Mouse (Mus musculus) megakaryocyte-erythroid progenitor cell, adult 5-6 weeks (primary cell): ENCODE results near the gene Olfr1148. TPM values are rescaled to one million over a fixed set of nuclear protein-coding genes. Genes with fewer than 3 reads are reported as not detected.

Source experiments
- ATAC-seq: replicated peaks from 2 replicates; pipeline ENCODE4 v1.8.0; 2016; ENCODE audit warnings: mild to moderate bottlenecking, inconsistent platforms; ENCODE audit not compliant: severe bottlenecking, poor library complexity, low FRiP score, low TSS enrichment
- total RNA-seq, 2 experiments: library from RNA; stranded (forward) in 1 of 2; stranded (reverse) in 1 of 2; fragments of 200-1000, 215-1000 nt in 1 of 2; fragments of >200 nt in 1 of 2; fragmentation: Nextera tagmentation in 1 of 2; gene quantifications; 2 replicates each; pipeline ENCODE4 v1.2.3; 2014 to 2017

Olfr1148 gene
- total RNA-seq (2014; fragmentation: Nextera tagmentation) (not detected in 2 replicates), total RNA-seq (2017) (not detected in 2 replicates)

DNA sequence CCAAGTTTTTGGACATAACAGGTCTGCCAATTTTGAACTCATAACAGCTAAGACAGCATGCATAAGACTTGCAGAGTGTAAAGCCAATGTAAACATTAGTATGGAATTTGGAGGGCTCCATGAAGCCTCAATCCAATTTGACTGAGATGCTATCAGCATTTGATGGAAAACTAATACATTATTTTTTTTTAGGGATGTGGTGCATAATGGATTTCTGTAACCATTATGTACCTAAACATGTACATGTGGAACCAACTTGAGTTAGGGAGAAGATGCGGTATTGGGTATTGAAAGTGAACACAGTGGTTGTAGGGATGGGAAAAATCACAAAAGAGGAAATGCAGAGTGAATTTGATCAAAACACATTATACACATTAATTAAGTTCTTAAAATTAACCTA lies at the start of gene Olfr1148:
TSS of gene Olfr1148 (plus strand) at position 301 of the 400 bp plus-strand sequence.
- ATAC-seq = no peak

DNA sequence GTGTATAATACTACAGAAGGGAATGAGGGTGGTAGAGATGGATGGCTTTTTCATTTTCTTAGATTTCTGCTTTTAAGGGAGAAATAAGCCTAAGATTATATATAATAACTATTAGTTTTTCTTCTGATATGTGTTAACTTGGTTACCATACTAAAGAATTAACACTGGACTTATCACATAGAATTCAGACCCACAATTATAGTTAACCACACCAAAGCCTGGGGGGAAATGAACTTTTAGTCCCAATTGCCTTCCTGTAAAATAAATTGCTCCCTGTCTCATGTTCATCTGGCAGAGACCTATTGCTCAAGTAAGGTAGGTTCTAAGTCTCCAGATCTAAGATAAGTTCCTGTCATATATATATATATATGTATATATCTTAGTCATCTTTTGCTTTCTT lies 30.0 kb upstream of the Olfr1148 start, which contains the start of gene Olfr1143:
TSS of gene Olfr1143 (plus strand) at position 301 of the 400 bp plus-strand sequence.
- ATAC-seq = no peak

DNA sequence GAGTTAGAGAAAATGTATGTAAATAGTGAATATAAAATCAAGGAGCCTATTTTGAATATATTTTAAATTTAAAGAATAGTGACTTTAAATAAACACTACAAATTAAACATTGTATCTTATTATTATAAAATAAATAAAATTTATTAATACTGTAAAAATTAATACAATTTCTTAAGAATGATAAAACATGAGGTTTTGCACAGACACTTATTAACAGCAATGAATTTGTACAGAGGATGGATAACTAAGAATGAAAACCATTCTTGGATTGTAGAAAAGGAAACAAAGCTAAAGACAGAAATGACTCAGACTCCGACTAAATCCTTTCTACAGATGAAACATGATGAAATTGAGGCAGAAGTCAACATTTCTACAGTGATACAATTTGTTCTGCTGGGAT lies 20.8 kb upstream of the Olfr1148 start, which contains the start of gene Olfr1145:
TSS of gene Olfr1145 (plus strand) at position 301 of the 400 bp plus-strand sequence.
- no peak for ATAC-seq

DNA sequence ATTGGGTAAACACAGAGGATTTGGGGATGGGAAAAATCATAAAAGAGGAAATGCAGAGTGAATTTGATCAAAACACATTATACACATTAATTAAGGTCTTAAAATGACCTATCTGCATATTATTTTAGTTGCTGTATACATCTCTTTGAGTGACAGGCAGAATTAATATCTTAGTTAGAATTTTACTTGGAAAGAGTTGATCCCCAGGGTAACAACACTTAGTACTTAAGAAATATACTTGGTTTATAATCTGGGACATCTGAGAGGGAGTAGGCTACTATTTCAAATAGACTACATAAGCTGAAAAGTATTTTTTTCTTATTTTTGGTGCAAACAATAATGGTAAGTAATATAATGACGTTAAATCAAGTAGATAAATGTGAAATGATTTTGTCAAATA lies 13.4 kb downstream of the Olfr1148 start, which contains the start of gene Olfr1150-ps1:
TSS of gene Olfr1150-ps1 (plus strand) at position 301 of the 400 bp plus-strand sequence.
- no peak for ATAC-seq

DNA sequence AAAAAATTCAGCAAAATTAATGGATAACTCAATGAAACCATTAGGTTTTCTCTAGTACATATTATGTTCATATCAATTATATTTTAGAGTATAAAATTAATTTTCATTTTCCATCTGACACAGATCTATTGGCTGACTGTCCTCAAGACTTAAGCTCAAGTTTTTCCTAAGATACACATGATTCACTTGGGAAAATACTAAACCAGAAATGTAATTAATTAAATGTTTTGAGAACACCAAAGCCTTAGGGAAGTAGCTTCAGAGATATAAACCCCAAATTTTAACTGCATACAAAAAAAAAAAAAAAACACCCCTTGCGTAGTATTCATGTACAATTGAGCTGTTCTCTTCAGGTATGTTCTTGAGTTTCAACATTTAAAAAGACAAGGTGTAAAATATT lies 25.2 kb downstream of the Olfr1148 start, which contains the start of gene Olfr1151:
TSS of gene Olfr1151 (plus strand) at position 301 of the 400 bp plus-strand sequence.
- no peak for ATAC-seq

DNA sequence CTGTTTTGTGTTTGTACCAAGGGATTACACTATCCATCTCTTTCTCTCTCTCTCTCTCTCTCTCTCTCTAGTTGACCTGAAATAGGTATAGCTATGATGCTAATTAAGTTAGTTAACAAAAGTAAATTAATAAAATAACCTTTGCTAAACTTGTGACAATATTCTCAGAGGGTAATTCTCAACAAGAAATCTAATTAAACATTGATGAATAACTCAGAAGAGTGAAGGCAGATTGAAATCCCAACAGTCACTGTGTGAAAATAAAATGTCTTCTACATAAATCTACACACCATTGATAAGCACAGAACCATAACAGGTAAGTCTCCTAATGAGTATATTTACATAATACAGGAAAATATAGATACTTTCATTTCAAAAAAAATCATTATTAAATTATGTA lies 35.9 kb downstream of the Olfr1148 start, which contains the start of gene Olfr1152:
TSS of gene Olfr1152 (plus strand) at position 301 of the 400 bp plus-strand sequence.
- no peak for ATAC-seq

Other genes with a start within 250 kb of the Olfr1148 start
- gene Olfr1130, start 224.3 kb upstream of the Olfr1148 start, total RNA-seq (2014; fragmentation: Nextera tagmentation) = not detected in 2 replicates
- gene Olfr1130, start 224.3 kb upstream of the Olfr1148 start, total RNA-seq (2017) = not detected in 2 replicates
- gene Olfr1131, start 203.4 kb upstream of the Olfr1148 start, total RNA-seq (2014; fragmentation: Nextera tagmentation) = not detected in 2 replicates
- not detected in 2 replicates for gene Olfr1131, start 203.4 kb upstream of the Olfr1148 start, total RNA-seq (2017)
- gene Olfr1132, start 193.0 kb upstream of the Olfr1148 start, total RNA-seq (2014; fragmentation: Nextera tagmentation) = not detected in 2 replicates
- gene Olfr1132, start 193.0 kb upstream of the Olfr1148 start, total RNA-seq (2017) = not detected in 2 replicates
- gene Olfr1133, start 183.2 kb upstream of the Olfr1148 start, total RNA-seq (2014; fragmentation: Nextera tagmentation) = not detected in 2 replicates
- gene Olfr1133, start 183.2 kb upstream of the Olfr1148 start, total RNA-seq (2017) = not detected in 2 replicates
- gene Olfr1134, start 172.1 kb upstream of the Olfr1148 start, total RNA-seq (2014; fragmentation: Nextera tagmentation) = not detected in 2 replicates
- not detected in 2 replicates for gene Olfr1134, start 172.1 kb upstream of the Olfr1148 start, total RNA-seq (2017)
- gene Olfr1135, start 156.9 kb upstream of the Olfr1148 start, total RNA-seq (2014; fragmentation: Nextera tagmentation) = not detected in 2 replicates
- gene Olfr1135, start 156.9 kb upstream of the Olfr1148 start, total RNA-seq (2017) = not detected in 2 replicates
- gene Olfr1136, start 136.6 kb upstream of the Olfr1148 start, total RNA-seq (2014; fragmentation: Nextera tagmentation) = not detected in 2 replicates
- not detected in 2 replicates for gene Olfr1136, start 136.6 kb upstream of the Olfr1148 start, total RNA-seq (2017)
- not detected in 2 replicates for gene Olfr1137, start 117.4 kb upstream of the Olfr1148 start, total RNA-seq (2014; fragmentation: Nextera tagmentation)
- gene Olfr1137, start 117.4 kb upstream of the Olfr1148 start, total RNA-seq (2017) = not detected in 2 replicates
- gene Olfr1138, start 90.6 kb upstream of the Olfr1148 start, total RNA-seq (2014; fragmentation: Nextera tagmentation) = not detected in 2 replicates
- not detected in 2 replicates for gene Olfr1138, start 90.6 kb upstream of the Olfr1148 start, total RNA-seq (2017)
- gene Olfr1140, start 86.8 kb upstream of the Olfr1148 start, total RNA-seq (2014; fragmentation: Nextera tagmentation) = not detected in 2 replicates
- not detected in 2 replicates for gene Olfr1140, start 86.8 kb upstream of the Olfr1148 start, total RNA-seq (2017)
- not detected in 2 replicates for gene Olfr1141, start 76.5 kb upstream of the Olfr1148 start, total RNA-seq (2014; fragmentation: Nextera tagmentation)
- gene Olfr1141, start 76.5 kb upstream of the Olfr1148 start, total RNA-seq (2017) = not detected in 2 replicates
- not detected in 2 replicates for gene Olfr152, start 51.0 kb upstream of the Olfr1148 start, total RNA-seq (2014; fragmentation: Nextera tagmentation)
- not detected in 2 replicates for gene Olfr152, start 51.0 kb upstream of the Olfr1148 start, total RNA-seq (2017)
- not detected in 2 replicates for gene Olfr1143, start 29.9 kb upstream of the Olfr1148 start, total RNA-seq (2014; fragmentation: Nextera tagmentation)
- not detected in 2 replicates for gene Olfr1143, start 29.9 kb upstream of the Olfr1148 start, total RNA-seq (2017)
- gene Olfr1145, start 20.7 kb upstream of the Olfr1148 start, total RNA-seq (2014; fragmentation: Nextera tagmentation) = not detected in 2 replicates
- gene Olfr1145, start 20.7 kb upstream of the Olfr1148 start, total RNA-seq (2017) = not detected in 2 replicates
- gene Olfr1150-ps1, start 13.5 kb downstream of the Olfr1148 start, total RNA-seq (2014; fragmentation: Nextera tagmentation) = not detected in 2 replicates
- not detected in 2 replicates for gene Olfr1150-ps1, start 13.5 kb downstream of the Olfr1148 start, total RNA-seq (2017)
- not detected in 2 replicates for gene Olfr1151, start 25.3 kb downstream of the Olfr1148 start, total RNA-seq (2014; fragmentation: Nextera tagmentation)
- gene Olfr1151, start 25.3 kb downstream of the Olfr1148 start, total RNA-seq (2017) = not detected in 2 replicates
- gene Olfr1152, start 36.0 kb downstream of the Olfr1148 start, total RNA-seq (2014; fragmentation: Nextera tagmentation) = not detected in 2 replicates
- not detected in 2 replicates for gene Olfr1152, start 36.0 kb downstream of the Olfr1148 start, total RNA-seq (2017)
- gene Olfr1153, start 64.4 kb downstream of the Olfr1148 start, total RNA-seq (2014; fragmentation: Nextera tagmentation) = not detected in 2 replicates
- gene Olfr1153, start 64.4 kb downstream of the Olfr1148 start, total RNA-seq (2017) = not detected in 2 replicates
- not detected in 2 replicates for gene Olfr1154, start 74.6 kb downstream of the Olfr1148 start, total RNA-seq (2014; fragmentation: Nextera tagmentation)
- not detected in 2 replicates for gene Olfr1154, start 74.6 kb downstream of the Olfr1148 start, total RNA-seq (2017)
- not detected in 2 replicates for gene Olfr1155, start 114.6 kb downstream of the Olfr1148 start, total RNA-seq (2014; fragmentation: Nextera tagmentation)
- gene Olfr1155, start 114.6 kb downstream of the Olfr1148 start, total RNA-seq (2017) = not detected in 2 replicates
- not detected in 2 replicates for gene Olfr1156, start 122.6 kb downstream of the Olfr1148 start, total RNA-seq (2014; fragmentation: Nextera tagmentation)
- not detected in 2 replicates for gene Olfr1156, start 122.6 kb downstream of the Olfr1148 start, total RNA-seq (2017)
- not detected in 2 replicates for gene Olfr1157, start 137.8 kb downstream of the Olfr1148 start, total RNA-seq (2014; fragmentation: Nextera tagmentation)
- not detected in 2 replicates for gene Olfr1157, start 137.8 kb downstream of the Olfr1148 start, total RNA-seq (2017)
- not detected in 2 replicates for gene Olfr74, start 144.1 kb downstream of the Olfr1148 start, total RNA-seq (2014; fragmentation: Nextera tagmentation)
- not detected in 2 replicates for gene Olfr74, start 144.1 kb downstream of the Olfr1148 start, total RNA-seq (2017)
- gene Olfr1158, start 159.6 kb downstream of the Olfr1148 start, total RNA-seq (2014; fragmentation: Nextera tagmentation) = not detected in 2 replicates
- gene Olfr1158, start 159.6 kb downstream of the Olfr1148 start, total RNA-seq (2017) = not detected in 2 replicates
- not detected in 2 replicates for gene Olfr1160, start 177.7 kb downstream of the Olfr1148 start, total RNA-seq (2014; fragmentation: Nextera tagmentation)
- not detected in 2 replicates for gene Olfr1160, start 177.7 kb downstream of the Olfr1148 start, total RNA-seq (2017)
- gene Olfr1161, start 192.2 kb downstream of the Olfr1148 start, total RNA-seq (2014; fragmentation: Nextera tagmentation) = not detected in 2 replicates
- gene Olfr1161, start 192.2 kb downstream of the Olfr1148 start, total RNA-seq (2017) = not detected in 2 replicates
- gene Olfr73, start 207.2 kb downstream of the Olfr1148 start, total RNA-seq (2014; fragmentation: Nextera tagmentation) = not detected in 2 replicates
- not detected in 2 replicates for gene Olfr73, start 207.2 kb downstream of the Olfr1148 start, total RNA-seq (2017)
- gene Olfr1162, start 220.6 kb downstream of the Olfr1148 start, total RNA-seq (2014; fragmentation: Nextera tagmentation) = not detected in 2 replicates
- not detected in 2 replicates for gene Olfr1162, start 220.6 kb downstream of the Olfr1148 start, total RNA-seq (2017)
- gene Olfr1163, start 241.3 kb downstream of the Olfr1148 start, total RNA-seq (2014; fragmentation: Nextera tagmentation) = not detected in 2 replicates
- not detected in 2 replicates for gene Olfr1163, start 241.3 kb downstream of the Olfr1148 start, total RNA-seq (2017)